Mouse (Mus musculus): Measurements from ENCODE around the gene Hoxb13. TPM values are rescaled to one million over a fixed set of nuclear protein-coding genes. Genes with fewer than 3 reads are reported as not detected.
A peak's percentile ranks its signal among the peaks of the same experiment; 100 is the strongest.

The Hoxb13 gene
- polyA plus RNA-seq (2012; rRNA removed): not detected in 2 replicates

DNA sequence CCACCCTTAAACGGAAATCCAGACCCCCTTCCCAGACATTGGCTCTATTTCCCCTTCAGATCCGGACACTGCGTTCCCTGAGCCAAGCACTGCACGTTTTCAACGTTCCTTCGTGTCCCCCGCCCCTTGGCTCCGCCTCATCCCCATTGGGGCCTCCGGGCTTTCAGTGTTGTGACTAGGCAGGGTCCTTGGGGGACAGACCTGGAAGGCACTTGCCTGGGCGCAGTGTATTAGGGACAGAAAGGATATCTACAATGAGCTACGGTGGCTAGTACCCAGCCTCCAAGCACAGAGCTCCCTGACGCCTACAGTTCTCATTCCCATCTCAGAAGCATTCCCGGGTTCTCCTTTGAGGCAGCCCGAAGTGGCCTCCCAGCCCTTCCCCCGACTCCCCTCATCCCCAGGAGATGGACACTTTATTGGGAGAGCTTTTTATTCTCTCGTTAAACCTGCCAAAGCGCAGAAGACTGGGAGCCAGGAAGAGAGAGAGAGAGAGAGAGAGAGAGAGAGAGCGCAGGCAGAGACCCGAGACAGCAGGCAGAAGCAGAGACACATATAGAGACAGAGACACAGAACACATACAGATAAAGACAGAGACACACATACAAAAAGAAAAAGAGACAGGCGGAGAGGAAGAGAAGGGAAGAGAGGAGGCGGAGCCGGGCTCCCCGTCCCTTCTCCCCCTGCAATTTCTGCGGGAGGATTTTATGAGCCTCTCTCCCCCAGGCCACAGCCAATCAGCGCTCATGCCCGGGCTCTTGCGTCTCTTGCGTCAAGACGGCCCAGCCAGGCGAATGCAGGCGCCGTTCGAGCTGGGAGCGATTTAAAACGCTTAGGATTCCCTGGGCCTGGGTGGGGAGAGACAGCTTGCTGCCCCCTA, at the start of gene Hoxb13:
Hoxb13 (plus strand) TSS at position 796 of the 880 bp plus-strand sequence.
- WGBS: 1% methylated on average over 35 of the region's 35 CpGs
- H3K4me3 ChIP-seq (replicated peaks; ENCODE audit: insufficient read depth, low read depth, low read length): no peak within 1 kb of the TSS
- TF ChIP-seq CTCF (IDR thresholded peaks at IDR 0.05; ENCODE audit: borderline replicate concordance, insufficient read depth, low read depth, low read length) (no peak), POLR2A (IDR thresholded peaks at IDR 0.05; ENCODE audit: borderline replicate concordance, insufficient read depth, low read length) (no peak)
- DNase-seq: no peak
- no peaks in the 10 kb centered on the region for H3K4me1 ChIP-seq (ENCODE audit: control insufficient read depth, insufficient read depth, low read length)
- no peak within 1 kb of the TSS for H3K27ac ChIP-seq (ENCODE audit: insufficient read depth, low read length)
- peaks cover 18% of the 10 kb centered on the region; the same call in 1 of the 2 replicates for H3K27me3 ChIP-seq (ENCODE audit: control insufficient read depth, insufficient read depth, low read length)

DNA sequence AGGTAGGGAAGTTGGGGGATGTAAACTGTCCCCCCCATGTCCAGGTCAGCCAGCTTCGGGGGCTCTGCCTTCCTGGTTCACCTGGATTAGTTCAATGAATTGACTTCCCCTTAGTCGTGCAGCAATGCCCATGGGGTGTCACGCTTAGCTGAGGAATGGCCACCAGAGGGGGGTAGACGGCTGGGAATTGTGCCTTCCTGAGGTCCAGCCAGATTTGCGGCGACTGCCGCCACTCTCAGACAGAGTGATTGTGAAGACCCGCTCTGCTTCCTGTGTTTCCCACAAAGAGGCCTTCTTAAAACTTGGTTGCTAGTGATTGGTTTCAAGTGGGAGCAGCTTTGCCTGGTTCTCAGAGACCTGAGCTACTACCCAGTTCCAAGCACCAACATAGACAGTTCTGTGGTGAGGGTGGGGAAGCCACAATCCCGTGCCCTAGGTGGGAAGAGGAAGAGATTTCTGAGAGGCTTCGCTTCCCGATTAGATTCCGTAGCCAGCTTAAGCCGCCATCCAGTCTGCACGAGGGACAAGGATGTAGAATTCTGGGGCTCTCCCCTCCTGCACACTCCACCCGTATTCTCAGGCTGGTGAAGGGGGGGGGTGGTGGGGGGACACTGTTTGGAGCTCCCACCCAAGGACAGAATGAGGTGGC, 48.4 kb upstream of the Hoxb13 start:
- H3K27ac ChIP-seq (ENCODE audit: insufficient read depth, low read length): no peak overlapping the region
- peaks cover 2% of the 10 kb centered on the region; the same call in 1 of the 2 replicates for H3K27me3 ChIP-seq (ENCODE audit: control insufficient read depth, insufficient read depth, low read length)
- H3K4me3 ChIP-seq (replicated peaks; ENCODE audit: insufficient read depth, low read depth, low read length): no peak overlapping the region
- 4% methylated on average over 15 of the region's 15 CpGs for WGBS
- DNase-seq: peak; percentile 15 to 31
- peak; percentile 57; the same call in 1 of the 2 replicates for TF ChIP-seq CTCF (IDR thresholded peaks at IDR 0.05; ENCODE audit: borderline replicate concordance, insufficient read depth, low read depth, low read length)
- no peak for TF ChIP-seq POLR2A (IDR thresholded peaks at IDR 0.05; ENCODE audit: borderline replicate concordance, insufficient read depth, low read length)
- no peaks in the 10 kb centered on the region for H3K4me1 ChIP-seq (ENCODE audit: control insufficient read depth, insufficient read depth, low read length)

DNA sequence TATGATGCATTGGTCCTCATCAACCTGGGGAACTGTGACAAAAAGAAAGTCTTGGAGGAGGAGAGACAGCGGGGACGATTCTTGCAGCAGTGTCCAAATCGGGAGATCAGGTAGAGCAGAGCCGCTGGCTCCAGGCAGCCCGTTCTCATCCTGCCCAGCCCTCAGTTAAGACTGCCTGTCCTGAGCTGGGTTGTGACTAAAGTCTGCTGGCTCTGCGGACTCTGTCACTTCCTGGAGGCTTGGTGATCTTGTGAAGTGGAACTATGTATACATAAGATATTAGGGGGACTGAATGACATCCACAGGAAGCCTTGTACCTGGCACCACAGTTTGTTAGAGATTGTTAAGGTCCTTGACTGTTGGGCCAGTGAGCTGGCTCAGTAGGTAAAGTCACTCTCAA, 46.6 kb upstream of the Hoxb13 start:
- WGBS: 73% methylated on average over 6 of the region's 6 CpGs
- DNase-seq: no peak
- TF ChIP-seq POLR2A (IDR thresholded peaks at IDR 0.05; ENCODE audit: borderline replicate concordance, insufficient read depth, low read length): no peak
- TF ChIP-seq CTCF (IDR thresholded peaks at IDR 0.05; ENCODE audit: borderline replicate concordance, insufficient read depth, low read depth, low read length): no peak
- Histone ChIP-seq H3K27me3 (ENCODE audit: control insufficient read depth, insufficient read depth, low read length) (peaks cover 2% of the 10 kb centered on the region; the same call in 1 of the 2 replicates), H3K4me3 (replicated peaks; ENCODE audit: insufficient read depth, low read depth, low read length) (no peak overlapping the region), H3K4me1 (ENCODE audit: control insufficient read depth, insufficient read depth, low read length) (no peaks in the 10 kb centered on the region), H3K27ac (ENCODE audit: insufficient read depth, low read length) (no peak overlapping the region)

DNA sequence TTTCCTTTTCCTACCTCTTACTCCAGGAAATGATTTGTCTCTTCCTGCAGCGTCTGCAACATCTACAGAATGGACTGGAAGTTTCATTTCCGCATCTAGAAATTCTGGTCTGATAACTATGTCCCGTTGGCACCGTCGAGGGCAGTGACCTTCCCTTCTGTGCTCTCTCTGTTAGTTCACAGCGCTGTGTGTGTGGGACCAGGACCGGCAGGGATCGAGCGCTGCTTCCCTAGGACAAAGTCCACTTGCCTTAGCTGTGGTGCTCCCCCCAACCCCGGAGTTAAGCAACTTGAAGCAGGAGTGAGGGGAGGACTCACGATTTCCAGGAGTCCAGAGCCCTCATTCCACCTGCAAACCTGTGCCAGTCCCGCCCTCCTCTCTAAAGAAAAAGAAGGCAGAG, 29.3 kb upstream of the Hoxb13 start:
- no peak for TF ChIP-seq CTCF (IDR thresholded peaks at IDR 0.05; ENCODE audit: borderline replicate concordance, insufficient read depth, low read depth, low read length)
- TF ChIP-seq POLR2A (IDR thresholded peaks at IDR 0.05; ENCODE audit: borderline replicate concordance, insufficient read depth, low read length): no peak
- DNase-seq: no peak
- Histone ChIP-seq H3K4me1 (ENCODE audit: control insufficient read depth, insufficient read depth, low read length) (no peaks in the 10 kb centered on the region), H3K27ac (ENCODE audit: insufficient read depth, low read length) (no peak overlapping the region), H3K27me3 (ENCODE audit: control insufficient read depth, insufficient read depth, low read length) (no peaks in the 10 kb centered on the region; the same call in 1 of the 2 replicates), H3K4me3 (replicated peaks; ENCODE audit: insufficient read depth, low read depth, low read length) (no peak overlapping the region)
- WGBS: 63% methylated on average over 12 of the region's 12 CpGs

DNA sequence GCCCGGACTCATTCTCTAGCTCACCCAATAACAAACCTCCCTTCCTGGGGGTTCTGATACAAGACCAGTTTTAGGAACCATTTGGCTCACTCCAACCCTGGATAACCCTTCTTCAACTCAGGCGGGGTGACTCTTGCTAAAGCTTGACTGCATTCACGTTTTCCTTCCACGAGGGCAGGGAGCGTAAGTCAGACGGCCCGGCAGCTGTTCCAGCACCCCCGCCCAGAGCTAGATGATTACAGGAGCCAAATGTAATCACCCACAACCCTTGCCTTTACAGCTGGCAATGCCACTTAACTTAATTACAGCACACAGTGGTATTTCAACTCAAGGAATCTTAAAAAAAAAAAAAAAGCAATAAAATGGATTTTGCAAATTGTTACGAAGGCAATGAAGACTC, 26.0 kb upstream of the Hoxb13 start:
- Histone ChIP-seq H3K4me3 (replicated peaks; ENCODE audit: insufficient read depth, low read depth, low read length) (no peak overlapping the region), H3K27me3 (ENCODE audit: control insufficient read depth, insufficient read depth, low read length) (peaks cover 4% of the 10 kb centered on the region; the same call in 1 of the 2 replicates), H3K27ac (ENCODE audit: insufficient read depth, low read length) (no peak overlapping the region), H3K4me1 (ENCODE audit: control insufficient read depth, insufficient read depth, low read length) (no peaks in the 10 kb centered on the region)
- WGBS: 25% methylated on average over 9 of the region's 9 CpGs
- no peak for DNase-seq
- TF ChIP-seq CTCF (IDR thresholded peaks at IDR 0.05; ENCODE audit: borderline replicate concordance, insufficient read depth, low read depth, low read length) (no peak), POLR2A (IDR thresholded peaks at IDR 0.05; ENCODE audit: borderline replicate concordance, insufficient read depth, low read length) (no peak)

DNA sequence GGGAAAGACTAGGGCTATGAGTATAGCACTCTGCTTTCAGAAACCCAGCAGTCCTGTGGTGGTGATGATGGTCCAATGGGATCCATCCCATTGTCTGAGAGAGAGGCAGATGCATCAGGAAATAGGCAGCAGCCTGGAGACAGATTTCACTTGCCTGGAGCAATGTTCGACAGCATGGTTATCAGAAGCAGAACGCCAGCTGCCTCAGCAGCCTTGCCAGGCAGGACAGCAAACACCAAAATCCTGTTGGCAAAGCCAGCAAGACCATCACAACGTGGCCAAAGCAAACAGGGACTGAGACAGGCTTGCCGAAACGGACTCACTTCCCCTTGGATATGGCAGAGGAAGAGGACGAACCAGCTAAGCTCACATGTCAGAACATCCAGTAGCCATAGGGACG, 25.1 kb upstream of the Hoxb13 start:
- no peak for DNase-seq
- H3K27ac ChIP-seq (ENCODE audit: insufficient read depth, low read length): no peak overlapping the region

DNA sequence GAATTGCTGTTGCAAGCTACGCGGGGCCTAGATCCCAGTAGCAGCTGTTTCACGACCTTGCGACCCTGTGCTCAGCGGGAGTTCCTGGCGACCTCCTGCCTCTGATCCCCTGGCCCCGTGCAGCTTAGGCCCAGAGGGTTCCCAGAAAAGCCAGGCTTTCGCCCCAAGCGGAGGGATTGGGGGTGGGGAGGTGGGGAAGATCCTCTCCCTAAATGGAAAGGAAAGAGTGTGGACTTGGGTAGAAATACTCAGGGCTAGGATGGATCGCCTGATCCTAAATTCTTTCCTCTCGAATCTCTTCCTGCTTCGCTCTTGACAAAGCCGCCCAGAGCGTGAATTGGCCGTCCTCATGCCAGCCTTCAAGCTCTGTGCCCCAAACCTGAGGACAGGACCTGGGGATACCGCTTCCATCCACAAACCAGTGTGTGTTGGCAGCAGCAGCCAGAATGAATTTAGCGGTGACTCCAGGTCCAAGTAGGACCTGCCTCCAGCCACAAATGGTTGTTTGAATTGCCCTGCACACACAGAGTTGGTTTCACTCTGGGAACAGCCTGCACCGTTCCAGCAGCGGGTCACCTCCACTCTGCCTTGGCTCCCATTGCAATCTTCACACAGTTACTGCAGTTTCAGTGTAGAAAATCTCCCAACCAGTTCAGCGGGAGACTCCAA, 23.3 kb upstream of the Hoxb13 start:
- DNase-seq: no peak
- peaks cover 10% of the 10 kb centered on the region; the same call in 1 of the 2 replicates for H3K27me3 ChIP-seq (ENCODE audit: control insufficient read depth, insufficient read depth, low read length)
- 3% methylated on average over 20 of the region's 20 CpGs for WGBS
- H3K4me1 ChIP-seq (ENCODE audit: control insufficient read depth, insufficient read depth, low read length): no peaks in the 10 kb centered on the region
- TF ChIP-seq CTCF (IDR thresholded peaks at IDR 0.05; ENCODE audit: borderline replicate concordance, insufficient read depth, low read depth, low read length) (no peak), POLR2A (IDR thresholded peaks at IDR 0.05; ENCODE audit: borderline replicate concordance, insufficient read depth, low read length) (no peak)
- H3K4me3 ChIP-seq (replicated peaks; ENCODE audit: insufficient read depth, low read depth, low read length): no peak overlapping the region
- no peak overlapping the region for H3K27ac ChIP-seq (ENCODE audit: insufficient read depth, low read length)

More for the DNA sequence above, 25.1 kb upstream of the Hoxb13 start:
- no peak overlapping the region for H3K4me3 ChIP-seq (replicated peaks; ENCODE audit: insufficient read depth, low read depth, low read length)
- WGBS: 4% methylated on average over 7 of the region's 7 CpGs
- no peaks in the 10 kb centered on the region for H3K4me1 ChIP-seq (ENCODE audit: control insufficient read depth, insufficient read depth, low read length)
- TF ChIP-seq CTCF (IDR thresholded peaks at IDR 0.05; ENCODE audit: borderline replicate concordance, insufficient read depth, low read depth, low read length): no peak
- no peak for TF ChIP-seq POLR2A (IDR thresholded peaks at IDR 0.05; ENCODE audit: borderline replicate concordance, insufficient read depth, low read length)
- H3K27me3 ChIP-seq (ENCODE audit: control insufficient read depth, insufficient read depth, low read length): peaks cover 7% of the 10 kb centered on the region; the same call in 1 of the 2 replicates
